Mouse (Mus musculus) erythroblast, embryonic 14.5 days (primary cell): ENCODE data around the gene Ntrk3. TPM values are rescaled to one million over a fixed set of nuclear protein-coding genes. Genes with fewer than 3 reads are reported as not detected.

Experiments
- H3K27me3 ChIP-seq: 2 replicates; pipeline ENCODE4 v1.6.1; 2012; ENCODE audit warnings: inconsistent platforms; ENCODE audit not compliant: control insufficient read depth
- H3K36me3 ChIP-seq: 2 replicates; pipeline ENCODE4 v1.6.1; 2012; ENCODE audit warnings: mild to moderate bottlenecking, inconsistent platforms; ENCODE audit not compliant: control insufficient read depth
- H3K4me1 ChIP-seq: 2 replicates; pipeline ENCODE4 v1.6.1; 2012; ENCODE audit warnings: inconsistent platforms; ENCODE audit not compliant: control insufficient read depth
- H3K4me3 ChIP-seq: replicated peaks from 2 replicates; pipeline ENCODE3; 2012; ENCODE audit warnings: moderate library complexity, mild to moderate bottlenecking, inconsistent platforms
- H3K9me3 ChIP-seq: 2 replicates; pipeline ENCODE4 v1.6.1; 2012; ENCODE audit warnings: low read length, inconsistent platforms, mixed read lengths; ENCODE audit not compliant: control insufficient read depth
- GATA1 ChIP-seq: IDR thresholded peaks from 2 replicates; pipeline ENCODE4 v1.6.1; 2012; ENCODE audit warnings: low read length, inconsistent platforms, mixed read lengths
- TAL1 ChIP-seq: IDR thresholded peaks from 3 replicates; pipeline ENCODE4 v1.6.1; 2012; ENCODE audit warnings: low read length, inconsistent platforms, mixed read lengths
- polyA plus RNA-seq: library from polyadenylated mRNA; stranded (reverse); fragments of >175 nt; gene quantifications from 2 replicates; pipeline ENCODE4 v1.2.3, GENCODE M21; 2012

The Ntrk3 gene
- polyA plus RNA-seq, 1 experiment, result not detected

GRCm38 (mm10) chr7:78462605-78463004 is 275.2 kb downstream of the Ntrk3 start:
- TF ChIP-seq TAL1 (no peak), GATA1 (no peak)
- Histone ChIP-seq H3K4me3 (no peak overlapping the region), H3K9me3 (peaks cover 28% of the 10 kb centered on the region), H3K36me3 (no peaks in the 10 kb centered on the region), H3K4me1 (no peaks in the 10 kb centered on the region), H3K27me3 (no peaks in the 10 kb centered on the region)

DNA sequence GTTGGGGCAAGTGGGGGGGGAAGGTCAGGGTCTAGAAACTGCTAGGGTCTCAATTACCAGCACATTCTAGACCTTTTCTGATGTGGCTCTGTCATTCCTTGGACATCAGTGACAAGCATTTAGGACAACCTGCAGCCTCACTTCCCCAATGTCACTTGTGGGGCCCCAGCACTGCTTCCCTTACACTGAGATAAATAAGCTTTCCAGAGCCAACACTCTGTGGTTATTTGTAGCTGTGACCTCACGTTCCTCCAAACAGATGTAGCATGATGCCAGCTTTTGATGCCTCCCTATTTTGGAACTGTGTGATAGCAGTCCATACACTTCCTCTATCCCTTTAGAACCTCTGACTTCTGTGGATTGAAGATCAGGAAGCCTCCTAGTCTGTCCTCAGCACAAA is 278.8 kb downstream of the Ntrk3 start:
- H3K4me3 ChIP-seq, result no peak overlapping the region
- TF ChIP-seq TAL1, result no peak
- no peak for TF ChIP-seq GATA1
- H3K27me3 ChIP-seq, result no peaks in the 10 kb centered on the region
- H3K4me1 ChIP-seq, result no peaks in the 10 kb centered on the region
- peaks cover 29% of the 10 kb centered on the region for H3K9me3 ChIP-seq
- no peaks in the 10 kb centered on the region for H3K36me3 ChIP-seq

DNA sequence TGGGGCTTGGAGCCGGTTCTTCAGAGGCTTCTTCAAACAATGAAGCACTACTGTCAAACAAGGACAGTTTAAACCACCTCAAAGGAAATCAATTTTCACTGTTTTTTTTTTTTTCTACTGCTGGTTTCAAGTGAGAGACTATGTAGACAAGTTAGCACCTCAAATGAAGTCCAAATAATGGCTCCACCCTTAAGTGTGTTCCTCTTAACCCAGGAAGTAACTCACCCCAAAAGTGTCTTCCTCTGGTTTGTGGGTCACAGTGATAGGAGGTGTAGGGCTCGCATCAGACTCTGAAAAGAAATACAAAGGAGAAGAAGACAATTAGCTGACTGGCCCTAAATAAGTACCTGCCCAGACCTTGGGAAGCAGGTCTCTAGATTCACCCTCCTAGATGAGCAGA is 286.1 kb downstream of the Ntrk3 start:
- H3K36me3 ChIP-seq, result no peaks in the 10 kb centered on the region
- no peak overlapping the region for H3K4me3 ChIP-seq
- H3K9me3 ChIP-seq, result peaks cover 5% of the 10 kb centered on the region
- H3K4me1 ChIP-seq, result no peaks in the 10 kb centered on the region
- TF ChIP-seq GATA1, result no peak
- TF ChIP-seq TAL1, result no peak
- H3K27me3 ChIP-seq, result no peaks in the 10 kb centered on the region

- Histone ChIP-seq H3K9me3 (peaks cover 5% of the 10 kb centered on the region), H3K36me3 (no peaks in the 10 kb centered on the region), H3K27me3 (no peaks in the 10 kb centered on the region), H3K4me3 (no peak overlapping the region), H3K4me1 (no peaks in the 10 kb centered on the region)
- TF ChIP-seq TAL1, result no peak
- no peak for TF ChIP-seq GATA1
Observed at GRCm38 (mm10) chr7:78449909-78450592, 287.8 kb downstream of the Ntrk3 start.

- H3K27me3 ChIP-seq, result no peaks in the 10 kb centered on the region
- no peaks in the 10 kb centered on the region for H3K36me3 ChIP-seq
- no peak overlapping the region for H3K4me3 ChIP-seq
- no peaks in the 10 kb centered on the region for H3K4me1 ChIP-seq
- no peak for TF ChIP-seq TAL1
- no peak for TF ChIP-seq GATA1
- peaks cover 5% of the 10 kb centered on the region; the same call in 1 of the 2 replicates for H3K9me3 ChIP-seq
Observed at GRCm38 (mm10) chr7:78448841-78449240, 289.0 kb downstream of the Ntrk3 start.

- TF ChIP-seq TAL1, result no peak
- no peak for TF ChIP-seq GATA1
- Histone ChIP-seq H3K9me3 (peaks cover 11% of the 10 kb centered on the region), H3K4me1 (no peaks in the 10 kb centered on the region), H3K27me3 (no peaks in the 10 kb centered on the region), H3K36me3 (no peaks in the 10 kb centered on the region), H3K4me3 (no peak overlapping the region)
Observed at GRCm38 (mm10) chr7:78443373-78444036, 294.3 kb downstream of the Ntrk3 start.

DNA sequence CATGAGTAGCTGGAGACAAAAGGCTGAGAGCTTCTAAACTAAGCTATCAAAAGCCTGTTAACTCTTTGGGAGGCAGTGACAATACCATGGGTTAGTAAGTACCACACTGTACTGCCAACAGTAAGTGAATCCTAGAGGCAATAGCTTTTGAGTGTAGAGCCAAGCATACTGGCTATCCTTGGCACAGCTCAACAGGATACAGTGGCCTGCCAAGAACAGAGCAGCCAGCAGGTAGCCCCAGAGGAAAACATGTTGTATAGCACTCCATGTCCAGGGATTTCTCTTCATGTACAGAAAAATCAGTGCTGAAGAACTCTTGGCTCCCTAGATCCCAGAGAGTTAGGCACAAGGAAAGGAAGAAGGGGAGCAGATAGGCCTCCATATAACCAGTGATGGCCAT is 296.1 kb downstream of the Ntrk3 start:
- no peaks in the 10 kb centered on the region for H3K36me3 ChIP-seq
- H3K27me3 ChIP-seq, result no peaks in the 10 kb centered on the region
- H3K4me3 ChIP-seq, result no peak overlapping the region
- peaks cover 9% of the 10 kb centered on the region for H3K9me3 ChIP-seq
- H3K4me1 ChIP-seq, result no peaks in the 10 kb centered on the region
- TF ChIP-seq GATA1, result no peak
- no peak for TF ChIP-seq TAL1

DNA sequence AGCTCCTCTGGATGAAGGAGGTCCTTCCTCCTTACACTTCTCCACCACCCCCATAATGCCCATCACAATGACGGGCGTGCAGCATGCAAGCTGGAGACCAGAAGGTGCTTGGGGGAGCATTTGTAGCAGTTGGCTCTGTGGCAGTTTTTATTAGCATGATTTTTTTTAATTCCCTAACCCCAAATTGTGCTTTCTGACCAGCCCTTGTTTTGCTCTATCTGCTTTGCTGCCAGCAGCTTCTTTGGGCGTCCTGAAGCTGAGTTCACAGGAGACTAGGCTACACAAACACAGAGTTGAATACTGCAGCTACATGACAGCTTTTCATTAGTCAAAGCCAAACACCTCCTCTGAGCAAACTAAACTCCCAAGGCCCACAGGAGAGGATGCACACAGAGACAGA is 296.9 kb downstream of the Ntrk3 start:
- Histone ChIP-seq H3K4me3 (no peak overlapping the region), H3K27me3 (no peaks in the 10 kb centered on the region), H3K36me3 (no peaks in the 10 kb centered on the region), H3K4me1 (no peaks in the 10 kb centered on the region), H3K9me3 (peaks cover 12% of the 10 kb centered on the region)
- no peak for TF ChIP-seq GATA1
- no peak for TF ChIP-seq TAL1

DNA sequence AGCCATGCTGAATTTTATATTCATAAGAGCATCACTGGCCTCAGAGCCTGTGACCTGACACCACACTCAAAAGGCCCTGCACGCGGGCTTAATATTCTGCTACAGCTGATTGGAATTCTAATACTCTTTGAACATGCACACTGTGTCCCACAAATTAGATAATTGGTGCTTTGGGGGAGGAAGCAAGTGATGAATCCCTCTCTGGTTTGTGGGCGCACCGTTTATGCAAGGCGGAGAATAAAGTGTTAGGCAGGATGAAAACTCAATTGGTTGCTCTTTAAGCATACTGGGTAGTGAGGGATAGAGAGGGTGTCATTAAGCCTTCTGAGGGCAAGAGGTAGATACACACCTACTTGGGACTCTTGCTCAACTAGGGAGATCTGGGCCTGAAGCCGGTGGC is 297.3 kb downstream of the Ntrk3 start:
- Histone ChIP-seq H3K36me3 (no peaks in the 10 kb centered on the region), H3K4me3 (no peak overlapping the region), H3K9me3 (peaks cover 13% of the 10 kb centered on the region), H3K27me3 (no peaks in the 10 kb centered on the region), H3K4me1 (no peaks in the 10 kb centered on the region)
- TF ChIP-seq GATA1, result no peak
- no peak for TF ChIP-seq TAL1
